Mouse (Mus musculus) stomach, postnatal 0 days (tissue): ENCODE data around the gene Plcb1.

Source experiments
- CTCF ChIP-seq: IDR thresholded peaks from 2 replicates; pipeline ENCODE4 v1.5.1; 2016; ENCODE audit warnings: antibody characterized with exemption, low read depth, mild to moderate bottlenecking, moderate library complexity
- EP300 ChIP-seq: optimal IDR thresholded peaks from 2 replicates; pipeline ENCODE3; 2016; ENCODE audit warnings: antibody characterized with exemption

- TF ChIP-seq CTCF, result no peak
- no peak for TF ChIP-seq EP300
Observed at GRCm38 (mm10) chr2:134894776-134895175, 108.9 kb downstream of the Plcb1 start.
